8 mouse cellular contexts compared by ENCODE assay signal in the genomic region with DNA sequence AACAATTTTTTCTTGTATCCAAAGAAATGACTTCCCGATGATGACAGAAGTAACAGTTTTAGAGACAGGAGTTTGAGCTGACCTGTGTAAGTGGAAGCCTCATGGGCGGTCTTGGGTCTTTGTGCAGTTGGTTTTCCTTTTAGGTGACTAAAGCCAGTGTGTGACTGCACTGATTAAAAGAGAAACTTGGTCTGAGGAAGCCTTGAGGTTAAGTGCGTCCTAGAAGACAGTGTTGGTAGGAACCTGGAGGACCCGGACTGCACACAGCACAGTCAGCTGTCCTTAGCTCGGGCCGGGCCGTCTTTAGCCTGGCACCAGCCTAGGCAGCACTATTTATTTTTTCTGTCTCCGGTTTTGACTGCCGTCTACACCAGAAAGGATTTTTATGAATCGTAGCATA. TPM values are rescaled to one million over a fixed set of nuclear protein-coding genes. Genes with fewer than 3 reads are reported as not detected.
DNase-seq lines count a peak whose midpoint lies in the region; ATAC-seq and TF ChIP-seq lines count a peak whose summit lies in the region.

No protein-coding gene starts in this region.

- H3K4me2 ChIP-seq in heart, embryonic 13.5 days: peak overlapping the region; percentile 79
- H3K4me2 ChIP-seq in forebrain, embryonic 15.5 days (replicated peaks): peak overlapping the region; percentile 88

- peak overlapping the region; percentile 98 for H3K9ac ChIP-seq in heart, embryonic 13.5 days
- H3K9ac ChIP-seq in ES-E14 (ENCODE audit: insufficient read depth, low read depth, low read length, poor library complexity, severe bottlenecking): 0 out of 2 replicates have a peak overlapping the region, but pooled peaks have one; percentile 28
- 0 out of 2 replicates have a peak overlapping the region, but pooled peaks have one; percentile 20 for H3K9ac ChIP-seq in forebrain, embryonic 15.5 days (replicated peaks)

- in situ Hi-C loops in ES-E14 (cut with MboI; ENCODE audit: low sequenced_read_pairs in 2 of 2, unreplicated experiment in 2 of 2): no loop called here

- H3K79me2 ChIP-seq in macrophage (ENCODE audit: inconsistent target): peaks cover 74% of the 10 kb centered on the region

- H3K27me3 ChIP-seq in heart, embryonic 13.5 days (replicated peaks): no peaks in the 10 kb centered on the region
- no peaks in the 10 kb centered on the region for H3K27me3 ChIP-seq in forebrain, embryonic 15.5 days

- H3K36me3 ChIP-seq in heart, embryonic 13.5 days: peaks cover 41% of the 10 kb centered on the region
- H3K36me3 ChIP-seq in ES-E14 (ENCODE audit: control insufficient read depth, insufficient read depth, low read length, poor library complexity, severe bottlenecking): peaks cover 21% of the 10 kb centered on the region
- peaks cover 18% of the 10 kb centered on the region; the same call in 1 of the 2 replicates for H3K36me3 ChIP-seq in forebrain, embryonic 15.5 days
- peaks cover 18% of the 10 kb centered on the region; the same call in 1 of the 2 replicates for H3K36me3 ChIP-seq in macrophage (ENCODE audit: inconsistent target)

- DNase-seq in heart, adult 18-20 months: no peak
- no peak for DNase-seq in ES-E14 (ENCODE audit: low read depth, low spot score)
- no peak for DNase-seq in gastrocnemius, postnatal 10 days
- DNase-seq in right cerebral cortex, adult 18-20 months: no peak
- no peak for DNase-seq in left cerebral cortex, postnatal 36 days (ENCODE audit: low spot score in 2 of 2)

- H3K27ac ChIP-seq in heart, embryonic 13.5 days (replicated peaks): no peak overlapping the region
- H3K27ac ChIP-seq in ES-E14 (ENCODE audit: insufficient read depth, low read depth, low read length, poor library complexity, severe bottlenecking) (no peak overlapping the region), macrophage (peak overlapping the region; percentile 87)
- H3K27ac ChIP-seq in forebrain, embryonic 15.5 days (replicated peaks): no peak overlapping the region

- no peaks in the 10 kb centered on the region for H3K9me3 ChIP-seq in heart, embryonic 13.5 days
- H3K9me3 ChIP-seq in ES-E14 (ENCODE audit: control insufficient read depth, insufficient read depth, low read depth, low read length): no peaks in the 10 kb centered on the region
- no peaks in the 10 kb centered on the region for H3K9me3 ChIP-seq in forebrain, embryonic 15.5 days

- H3K4me3 ChIP-seq in heart, embryonic 13.5 days: peak overlapping the region; percentile 99
- no peak overlapping the region for H3K4me3 ChIP-seq in ES-E14 (ENCODE audit: insufficient read depth in 1 of 2, low read depth in 1 of 2, low read length in 2 of 2, poor library complexity in 1 of 2, severe bottlenecking in 1 of 2)
- peak overlapping the region; percentile 77 for H3K4me3 ChIP-seq in forebrain, embryonic 15.5 days
- peak overlapping the region; percentile 76 for H3K4me3 ChIP-seq in macrophage (ENCODE audit: inconsistent target)

- intact Hi-C loops in left cerebral cortex, postnatal 36 days (cut with DNase I): loop anchor here (5.0 kb wide), 1 partner anchor 62 kb away; the partner anchor contains the start of gene Amz2

- 77% methylated on average over 10 of the region's 10 CpGs for WGBS in heart, embryonic 13.5 days
- 86% methylated on average over 10 of the region's 10 CpGs for WGBS in forebrain, embryonic 15.5 days
- 9% methylated on average over 10 of the region's 10 CpGs for WGBS in macrophage (ENCODE audit: missing documents)

- no peak for ATAC-seq in heart, embryonic 13.5 days (ENCODE audit: extremely low read depth, insufficient number of reproducible peaks, low FRiP score, low TSS enrichment)
- no peak for ATAC-seq in forebrain, embryonic 15.5 days (replicated peaks)

- peaks cover 73% of the 10 kb centered on the region for H3K4me1 ChIP-seq in heart, embryonic 13.5 days
- H3K4me1 ChIP-seq in ES-E14 (ENCODE audit: control insufficient read depth in 2 of 2, insufficient read depth in 2 of 2, low read length in 2 of 2, poor library complexity in 1 of 2): peaks cover 6 to 21% of the 10 kb centered on the region in 2 experiments
- H3K4me1 ChIP-seq in forebrain, embryonic 15.5 days: peaks cover 73% of the 10 kb centered on the region

TF ChIP-seq in ES-E14, 5 proteins besides CTCF, POLR2A, EP300 and RAD21:
- TF ChIP-seq ZC3H11A (IDR thresholded peaks at IDR 0.05; ENCODE audit: borderline replicate concordance, low read depth, low read length): no peak
- no peak for TF ChIP-seq ZNF384 (IDR thresholded peaks at IDR 0.05; ENCODE audit: low read depth, low read length)
- TF ChIP-seq MAFK (IDR thresholded peaks at IDR 0.05; ENCODE audit: insufficient read depth, low read depth, low read length): no peak
- TF ChIP-seq HCFC1 (IDR thresholded peaks at IDR 0.05; ENCODE audit: borderline replicate concordance, insufficient read depth, low read length): no peak
- no peak for TF ChIP-seq CHD2 (IDR thresholded peaks at IDR 0.05; ENCODE audit: low read depth, low read length)

RNA-seq across cellular contexts. Expression of gene Gna13, which starts 2.2 kb away (rescaled TPM):
- 17.8 and 18.6 TPM in 2 replicates for polyA plus RNA-seq in heart, embryonic 13.5 days (2015; fragmentation: Nextera tagmentation; extraction: Ambion mirVana)
- total RNA-seq in heart, adult 18-20 months (2021): 10 to 100 TPM; 29.0 to 34.3 TPM
- total RNA-seq in ES-E14 (2012; rRNA removed): 32.9 and 34.8 TPM in 2 replicates
- polyA plus RNA-seq in forebrain, embryonic 15.5 days (2015; fragmentation: Nextera tagmentation; extraction: Ambion mirVana): 17.4 and 18.5 TPM in 2 replicates
- total RNA-seq in macrophage (2018; cell fraction: chromatin; rRNA removed): 100 to 1,000 TPM in 21 of 26 experiments, 10 to 100 TPM in 5; 69.8 to 341 (median 149) TPM
- total RNA-seq in macrophage (2018; cell fraction: cytosol; rRNA removed): 100 to 1,000 TPM; 138 to 379 (median 169) TPM
- total RNA-seq in macrophage (2018; cell fraction: nucleus; rRNA removed): 100 to 1,000 TPM; 113 to 469 (median 244) TPM
- 52.2 to 84.3 TPM (median 79.7 TPM) in 3 replicates for polyA plus RNA-seq in macrophage (2018)
- 10 to 100 TPM; 39.3 to 42.5 TPM for total RNA-seq in gastrocnemius, postnatal 10 days (2021)
- 10 to 100 TPM; 47.6 to 48.0 TPM for total RNA-seq in left cerebral cortex, postnatal 36 days (2021)

RNA-seq across cellular contexts. Expression of gene 9930022D16Rik, which starts 48.8 kb away (rescaled TPM):
- 0.05 TPM in 1 of 2 replicates, not detected in the other for polyA plus RNA-seq in heart, embryonic 13.5 days (2015; fragmentation: Nextera tagmentation; extraction: Ambion mirVana)
- not detected for total RNA-seq in heart, adult 18-20 months (2021)
- not detected in 2 replicates for total RNA-seq in ES-E14 (2012; rRNA removed)
- not detected in 2 replicates for polyA plus RNA-seq in forebrain, embryonic 15.5 days (2015; fragmentation: Nextera tagmentation; extraction: Ambion mirVana)
- 10 to 100 TPM in 16 of 26 experiments, 1 to 10 TPM in 10; 4.7 to 50.1 (median 11.3) TPM for total RNA-seq in macrophage (2018; cell fraction: chromatin; rRNA removed)
- 1 to 10 TPM in 3 of 26 experiments, under 1 TPM in 23; 0.04 to 2.1 (median 0.42) TPM for total RNA-seq in macrophage (2018; cell fraction: cytosol; rRNA removed)
- total RNA-seq in macrophage (2018; cell fraction: nucleus; rRNA removed): 10 to 100 TPM in 19 of 26 experiments, 1 to 10 TPM in 7; 5.1 to 42.5 (median 15.9) TPM
- 0.28 to 1.1 TPM (median 0.40 TPM) in 3 replicates for polyA plus RNA-seq in macrophage (2018)
- not detected for total RNA-seq in gastrocnemius, postnatal 10 days (2021)
- total RNA-seq in left cerebral cortex, postnatal 36 days (2021): not detected

Comparison
In these comparisons a context has a peak if more than half of its experiments do, and no peak if none do; other contexts are left out.
1. H3K4me3 ChIP-seq: peak in heart, embryonic 13.5 days (single experiment), forebrain, embryonic 15.5 days (single experiment) and macrophage (single experiment); none in ES-E14 (0 of 2).
2. H3K9ac ChIP-seq: peak in every context shown above with its lines; median percentile 98 in heart, embryonic 13.5 days; 28 in ES-E14; 20 in forebrain, embryonic 15.5 days.